Mouse (Mus musculus): ENCODE results near the gene Sbno2. TPM values are rescaled to one million over a fixed set of nuclear protein-coding genes. Genes with fewer than 3 reads are reported as not detected.
A peak's percentile ranks its signal among the peaks of the same experiment; 100 is the strongest.

The Sbno2 gene
- total and polyA plus RNA-seq, 2 experiments from 2014 or later: 7.6 to 24.3 TPM

GRCm38 (mm10) chr10:80147719-80148601 lies 42.6 kb upstream of the Sbno2 start, which contains the start of gene Midn:
Midn (plus strand) TSS chr10:80148272.
- Histone ChIP-seq H3K9me3 (ENCODE audit: low read length) (no peaks in the 10 kb centered on the region), H3K27ac (ENCODE audit: low read depth, low read length) (peak within 1 kb of the TSS; percentile 100), H3K27me3 (ENCODE audit: insufficient read depth, low read length) (no peaks in the 10 kb centered on the region), H3K4me1 (ENCODE audit: insufficient read depth, low read length) (peaks cover 14% of the 10 kb centered on the region), H3K9ac (replicated peaks; ENCODE audit: low read length, poor library complexity, severe bottlenecking) (peak within 1 kb of the TSS; percentile 99), H3K4me2 (ENCODE audit: low read depth, low read length, poor library complexity, severe bottlenecking) (peak within 1 kb of the TSS; percentile 90), H3K36me3 (ENCODE audit: insufficient read depth, low read length) (peaks cover 20% of the 10 kb centered on the region), H3K4me3 (ENCODE audit: low read depth, low read length) (peak within 1 kb of the TSS; percentile 91)
- peak; percentile 71 for TF ChIP-seq CTCF (IDR thresholded peaks at IDR 0.05)
- WGBS: under 1% methylated on average over 26 of the region's 42 CpGs
- ATAC-seq (ENCODE audit: low FRiP score) (0 out of 2 replicates have a peak, but pooled peaks have one; percentile 4), DNase-seq (ENCODE audit: low spot score) (no peak)

- TF ChIP-seq CTCF (IDR thresholded peaks at IDR 0.05): no peak
- Histone ChIP-seq H3K4me3 (ENCODE audit: low read depth, low read length) (no peak overlapping the region; the same call in 1 of the 2 replicates), H3K36me3 (ENCODE audit: insufficient read depth, low read length) (peaks cover 19% of the 10 kb centered on the region), H3K27ac (ENCODE audit: low read depth, low read length) (peak overlapping the region; percentile 100), H3K9me3 (ENCODE audit: low read length) (no peaks in the 10 kb centered on the region), H3K9ac (replicated peaks; ENCODE audit: low read length, poor library complexity, severe bottlenecking) (no peak overlapping the region), H3K4me2 (ENCODE audit: low read depth, low read length, poor library complexity, severe bottlenecking) (peak overlapping the region; percentile 90), H3K27me3 (ENCODE audit: insufficient read depth, low read length) (no peaks in the 10 kb centered on the region), H3K4me1 (ENCODE audit: insufficient read depth, low read length) (peaks cover 11% of the 10 kb centered on the region; the same call in 1 of the 2 replicates)
- WGBS: 66% methylated on average over 5 of the region's 5 CpGs
- ATAC-seq (ENCODE audit: low FRiP score) (no peak), DNase-seq (ENCODE audit: low spot score) (no peak)
These were observed 41.9 kb upstream of the Sbno2 start for GRCm38 (mm10) chr10:80147146-80147718.

GRCm38 (mm10) chr10:80146568-80147011 lies 41.2 kb upstream of the Sbno2 start:
- Histone ChIP-seq H3K9me3 (ENCODE audit: low read length) (no peaks in the 10 kb centered on the region), H3K4me3 (ENCODE audit: low read depth, low read length) (no peak overlapping the region), H3K36me3 (ENCODE audit: insufficient read depth, low read length) (peaks cover 15% of the 10 kb centered on the region), H3K4me2 (ENCODE audit: low read depth, low read length, poor library complexity, severe bottlenecking) (no peak overlapping the region), H3K4me1 (ENCODE audit: insufficient read depth, low read length) (peaks cover 5% of the 10 kb centered on the region; the same call in 1 of the 2 replicates), H3K9ac (replicated peaks; ENCODE audit: low read length, poor library complexity, severe bottlenecking) (no peak overlapping the region), H3K27me3 (ENCODE audit: insufficient read depth, low read length) (no peaks in the 10 kb centered on the region), H3K27ac (ENCODE audit: low read depth, low read length) (no peak overlapping the region)
- no peak for ATAC-seq (ENCODE audit: low FRiP score)
- WGBS: 76% methylated on average over 4 of the region's 4 CpGs
- DNase-seq (ENCODE audit: low spot score): no peak
- TF ChIP-seq CTCF (IDR thresholded peaks at IDR 0.05): no peak

GRCm38 (mm10) chr10:80145896-80146295 lies 40.5 kb upstream of the Sbno2 start:
- H3K4me2 ChIP-seq (ENCODE audit: low read depth, low read length, poor library complexity, severe bottlenecking): no peak overlapping the region
- no peaks in the 10 kb centered on the region for H3K9me3 ChIP-seq (ENCODE audit: low read length)
- WGBS: 85% methylated on average over 6 of the region's 6 CpGs
- H3K9ac ChIP-seq (replicated peaks; ENCODE audit: low read length, poor library complexity, severe bottlenecking): no peak overlapping the region
- no peaks in the 10 kb centered on the region for H3K27me3 ChIP-seq (ENCODE audit: insufficient read depth, low read length)
- DNase-seq (ENCODE audit: low spot score): no peak
- H3K27ac ChIP-seq (ENCODE audit: low read depth, low read length): no peak overlapping the region
- peaks cover 15% of the 10 kb centered on the region for H3K36me3 ChIP-seq (ENCODE audit: insufficient read depth, low read length)
- no peak for ATAC-seq (ENCODE audit: low FRiP score)
- peaks cover 5% of the 10 kb centered on the region; the same call in 1 of the 2 replicates for H3K4me1 ChIP-seq (ENCODE audit: insufficient read depth, low read length)
- no peak for TF ChIP-seq CTCF (IDR thresholded peaks at IDR 0.05)
- no peak overlapping the region for H3K4me3 ChIP-seq (ENCODE audit: low read depth, low read length)

GRCm38 (mm10) chr10:80144864-80145838 lies 39.8 kb upstream of the Sbno2 start:
- ATAC-seq (ENCODE audit: low FRiP score): no peak
- peak; percentile 84 for TF ChIP-seq CTCF (IDR thresholded peaks at IDR 0.05)
- no peaks in the 10 kb centered on the region for H3K27me3 ChIP-seq (ENCODE audit: insufficient read depth, low read length)
- H3K9ac ChIP-seq (replicated peaks; ENCODE audit: low read length, poor library complexity, severe bottlenecking): no peak overlapping the region
- WGBS: 67% methylated on average over 20 of the region's 20 CpGs
- H3K9me3 ChIP-seq (ENCODE audit: low read length): no peaks in the 10 kb centered on the region
- H3K4me2 ChIP-seq (ENCODE audit: low read depth, low read length, poor library complexity, severe bottlenecking): no peak overlapping the region
- H3K4me1 ChIP-seq (ENCODE audit: insufficient read depth, low read length): peaks cover 5% of the 10 kb centered on the region; the same call in 1 of the 2 replicates
- H3K36me3 ChIP-seq (ENCODE audit: insufficient read depth, low read length): peaks cover 15% of the 10 kb centered on the region
- H3K27ac ChIP-seq (ENCODE audit: low read depth, low read length): no peak overlapping the region
- no peak overlapping the region for H3K4me3 ChIP-seq (ENCODE audit: low read depth, low read length)
- peak; percentile 73 for DNase-seq (ENCODE audit: low spot score)

All from midbrain, postnatal 0 days (tissue).